Mouse (Mus musculus) spleen, adult 12 weeks (tissue): Measurements from ENCODE around the gene Snap47.

Source experiments
- DNase-seq: peaks from one replicate; pipeline ENCODE4 v3.0.0; 2022; ENCODE audit warnings: low spot score

The Snap47 gene

DNA sequence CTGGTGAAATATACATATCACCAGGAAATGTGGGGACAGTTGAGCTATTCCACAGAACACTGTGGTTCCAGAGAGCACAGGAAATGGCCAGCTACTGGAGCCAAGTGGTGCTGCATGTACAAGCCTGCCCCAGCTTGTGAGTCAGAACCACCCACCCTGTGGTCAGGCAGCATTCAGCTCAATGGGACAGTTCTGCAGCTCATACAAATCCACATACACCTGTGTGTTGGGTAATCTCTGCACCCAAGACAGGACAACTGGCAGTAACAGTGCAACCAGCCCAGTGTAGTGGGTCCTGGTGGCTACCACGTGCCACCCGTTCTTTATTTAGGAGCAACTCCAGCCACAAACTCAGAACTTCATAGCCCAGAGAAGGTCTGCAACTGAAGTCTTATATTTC is 29.0 kb downstream of the Snap47 start:
- DNase-seq, result no peak

DNA sequence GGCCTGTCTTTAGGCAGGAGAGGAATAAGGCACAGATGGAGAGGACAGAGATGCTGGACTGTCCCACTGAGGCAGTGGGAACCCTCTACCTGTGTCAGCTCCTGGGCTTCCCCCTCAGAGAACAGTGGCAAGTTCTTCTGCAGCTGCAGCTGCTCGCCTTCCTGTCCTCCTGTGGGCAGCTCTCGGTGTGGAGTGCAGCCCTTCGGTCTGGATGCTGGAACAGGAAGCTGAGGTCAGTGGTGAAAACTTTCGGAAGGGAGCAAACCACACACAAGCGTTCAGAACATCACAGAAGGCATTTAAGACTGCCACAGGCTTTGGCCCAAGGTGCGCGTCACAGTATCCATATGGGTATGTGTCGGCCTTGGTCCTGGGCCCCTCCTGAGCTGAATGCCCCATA is 29.6 kb downstream of the Snap47 start:
- no peak for DNase-seq

DNA sequence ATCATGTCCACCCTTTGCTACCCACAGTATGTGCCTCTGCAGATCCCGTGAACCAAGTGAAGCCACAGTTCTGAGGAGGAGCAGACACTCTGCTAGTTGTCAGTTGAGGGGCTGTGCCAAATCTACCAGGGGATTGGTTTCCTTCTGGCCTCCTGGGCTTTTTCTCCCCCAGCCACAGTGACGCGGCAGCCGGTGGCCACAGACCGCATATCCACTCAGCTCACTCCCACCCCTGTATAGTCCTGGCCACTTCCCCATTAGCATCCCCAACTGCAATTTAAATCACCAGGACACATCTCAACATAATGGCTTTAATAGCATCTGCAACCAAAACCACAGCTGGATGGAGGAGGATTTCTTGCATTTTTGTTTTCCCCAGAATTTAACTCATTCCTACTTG is 32.3 kb downstream of the Snap47 start:
- DNase-seq, result no peak

DNA sequence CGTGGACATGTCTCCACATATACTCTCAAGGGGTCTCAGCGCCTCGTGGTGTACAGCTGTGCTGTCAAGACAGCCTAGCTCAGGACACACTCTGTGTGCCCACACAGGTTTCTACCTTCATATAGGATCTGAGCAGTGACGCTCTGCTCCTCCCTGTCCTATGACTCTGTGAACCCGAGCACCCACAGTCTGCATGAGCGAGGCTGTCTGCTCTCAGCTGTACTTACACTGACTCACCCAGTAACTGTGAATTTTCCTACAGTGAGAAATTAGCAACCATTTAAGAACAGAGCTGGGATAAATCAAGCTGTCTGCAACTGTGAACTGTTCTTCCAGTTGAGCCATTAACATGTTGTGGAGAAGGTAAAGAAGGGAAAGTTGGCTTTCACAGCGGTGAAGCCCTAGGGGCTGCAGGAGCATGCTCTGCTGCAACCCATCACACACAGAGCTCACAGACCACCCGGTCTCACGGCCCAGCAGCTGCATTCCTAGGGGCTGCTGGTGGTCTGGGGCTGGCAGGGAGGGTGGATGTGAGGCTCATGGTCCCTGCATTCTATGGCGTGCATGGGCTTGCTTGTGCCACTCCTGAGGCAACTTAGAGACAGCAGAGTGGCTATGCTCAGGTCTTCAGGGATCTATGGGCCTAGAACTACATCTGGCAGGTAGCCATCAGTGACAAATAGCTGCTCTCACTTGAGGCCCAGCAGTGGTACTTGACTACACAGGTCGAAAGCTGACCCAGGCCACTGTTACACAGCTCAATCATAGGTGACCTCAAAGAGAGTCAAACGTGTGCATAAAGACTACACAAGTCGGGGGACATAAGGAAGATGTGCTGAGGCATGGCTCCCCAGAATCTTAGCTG is 37.8 kb downstream of the Snap47 start:
- DNase-seq, result no peak

DNA sequence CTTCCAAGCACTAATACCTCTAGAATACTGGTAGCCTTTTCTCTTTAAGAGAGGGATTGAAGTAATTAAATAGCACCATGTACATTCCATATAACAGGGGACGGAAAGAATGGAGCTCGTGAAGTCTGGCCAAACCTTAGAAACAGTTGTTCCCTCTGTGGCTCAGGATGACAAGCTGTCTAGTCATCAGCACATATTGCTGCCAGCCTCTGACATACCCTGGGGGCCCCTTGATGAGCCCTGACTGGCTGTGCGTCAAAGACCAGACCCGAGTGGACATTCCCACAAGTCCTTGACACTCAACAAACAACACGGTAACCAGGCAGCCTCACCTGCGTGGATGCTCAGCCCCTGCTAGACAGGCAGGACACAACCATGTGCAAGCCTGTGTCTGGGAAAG is 38.9 kb downstream of the Snap47 start:
- no peak for DNase-seq

DNA sequence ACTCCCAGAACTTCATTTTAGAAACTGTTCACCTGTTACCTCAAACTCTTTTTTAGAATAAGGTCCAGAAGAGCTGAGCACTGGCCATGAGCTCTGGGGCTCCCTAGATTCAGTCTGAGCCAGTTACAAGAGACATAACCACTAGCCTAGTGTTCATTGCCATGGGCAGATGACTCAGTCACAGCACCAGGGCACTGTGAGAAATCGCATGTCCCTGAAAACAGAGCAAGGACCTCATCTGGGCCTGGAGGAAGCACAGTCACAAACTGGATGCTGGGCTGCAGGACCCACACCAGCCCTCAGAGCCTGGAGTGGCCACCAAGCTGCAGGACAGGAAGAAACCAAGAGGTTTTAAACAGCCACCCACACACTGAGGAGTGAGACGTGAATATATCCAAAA is 40.1 kb downstream of the Snap47 start:
- no peak for DNase-seq

DNA sequence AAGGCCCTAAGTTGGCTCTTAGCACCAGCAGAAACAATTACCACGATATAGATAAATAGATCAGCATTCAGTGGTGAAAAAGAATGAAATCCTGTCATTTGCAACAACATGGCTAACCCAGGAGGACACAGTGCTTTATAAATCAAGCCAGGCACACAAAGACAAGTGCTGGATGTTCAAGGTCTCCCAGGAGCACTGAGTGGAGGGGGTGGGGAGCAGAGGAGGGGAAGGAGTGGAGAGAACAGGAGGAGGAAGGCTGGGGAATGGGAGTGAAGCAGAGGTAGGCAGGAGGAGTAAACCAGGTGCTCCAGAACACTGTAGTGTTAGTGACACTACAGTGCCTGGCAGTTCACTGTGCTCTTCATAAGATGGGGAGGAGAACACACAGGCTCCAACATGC is 45.2 kb downstream of the Snap47 start:
- DNase-seq, result no peak

DNA sequence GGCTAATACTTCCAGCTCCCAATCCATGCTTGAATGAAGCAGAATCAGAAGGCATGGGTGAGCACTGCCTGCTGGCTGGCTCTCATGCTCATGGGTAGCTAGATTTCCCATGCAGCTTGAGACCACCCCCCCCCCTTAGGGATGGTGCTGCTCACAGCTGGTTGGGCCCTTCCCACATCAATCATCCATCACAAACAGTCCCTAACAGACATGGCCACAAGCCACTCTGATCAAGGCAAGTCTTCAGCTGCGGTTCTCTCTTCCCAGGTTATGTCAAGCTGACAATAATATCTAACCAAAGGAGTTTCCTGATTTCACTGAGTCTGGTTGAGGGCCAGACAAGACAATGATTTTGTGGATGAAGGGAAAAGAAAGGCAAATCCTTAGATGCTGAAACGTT is 50.1 kb downstream of the Snap47 start:
- no peak for DNase-seq

DNA sequence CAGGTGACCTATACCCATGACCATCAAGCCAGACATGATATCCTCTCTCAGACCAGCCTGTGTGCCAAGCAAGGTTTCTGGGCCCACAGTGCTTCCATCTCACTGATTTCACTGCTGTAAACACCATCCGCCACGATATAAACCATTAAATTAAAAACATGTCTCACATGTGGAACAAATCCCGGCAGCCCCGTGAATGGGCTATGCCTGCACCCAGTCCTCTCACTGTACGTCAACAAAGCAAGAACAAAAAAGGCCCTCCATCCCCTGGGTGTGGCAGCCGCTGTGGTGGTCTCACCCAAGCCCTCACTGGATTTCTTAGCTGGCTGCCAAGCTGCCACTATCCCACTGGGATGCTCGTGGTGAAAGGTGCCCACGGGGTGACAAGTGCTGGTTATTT is 51.2 kb downstream of the Snap47 start:
- no peak for DNase-seq

DNA sequence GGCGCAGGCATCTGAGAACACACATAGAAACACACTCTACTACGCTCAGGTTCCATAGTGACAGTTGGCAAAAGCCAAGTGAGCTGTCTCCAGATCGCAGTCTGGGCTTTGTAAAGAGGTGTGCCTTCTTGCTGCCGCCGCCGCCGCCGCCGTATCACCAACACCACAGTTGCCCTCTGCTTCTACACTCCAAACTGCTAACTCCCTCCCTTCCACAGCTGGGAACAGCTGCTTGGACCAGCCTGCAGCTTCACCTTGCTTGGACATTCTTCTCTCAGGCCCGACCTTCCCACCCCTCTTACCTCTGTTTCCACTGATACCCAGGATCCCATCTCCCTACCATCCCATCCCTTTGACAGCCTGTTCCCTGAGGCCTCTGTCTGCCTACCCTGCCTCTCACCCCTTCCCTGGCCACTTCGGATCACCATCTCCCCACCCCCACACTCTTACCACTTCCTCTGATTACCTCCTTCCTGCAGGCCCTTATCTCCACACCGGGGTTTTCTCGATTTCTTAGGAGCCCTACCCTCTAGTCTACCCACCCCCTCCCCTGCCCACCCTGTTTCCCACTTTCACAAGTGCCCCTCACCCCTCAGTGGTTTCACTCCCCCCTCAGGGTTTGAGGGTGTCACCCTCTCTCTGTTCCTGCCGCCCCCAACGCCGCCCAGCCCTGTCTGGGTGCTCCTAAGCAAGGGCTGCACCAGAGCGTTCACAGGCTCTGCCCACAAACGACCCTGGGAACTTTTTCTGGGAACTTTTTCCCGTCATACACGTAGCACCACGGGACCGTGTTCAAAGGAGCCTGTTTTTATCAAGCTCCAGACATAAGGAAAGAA is 53.2 kb downstream of the Snap47 start:
- DNase-seq, result no peak

DNA sequence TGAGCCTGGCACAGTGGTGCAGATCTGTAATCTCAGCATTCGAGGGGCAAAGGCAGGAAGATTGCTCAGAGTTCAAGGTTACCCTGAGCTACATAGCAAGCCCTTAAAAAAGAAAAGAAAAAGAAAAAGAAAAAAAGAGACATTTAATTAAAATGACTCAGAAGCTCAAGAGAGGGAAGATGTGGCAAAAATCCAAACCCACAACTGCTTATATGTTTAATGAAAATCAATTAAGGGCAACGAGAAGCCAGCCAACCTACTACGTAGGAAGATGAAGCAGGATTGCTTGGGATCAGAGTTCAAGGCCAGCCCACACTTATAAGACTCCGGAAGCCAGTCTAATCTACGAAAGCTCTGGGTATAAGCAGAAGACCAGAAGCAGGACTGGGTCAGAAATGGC is 56.5 kb downstream of the Snap47 start:
- no peak for DNase-seq

DNA sequence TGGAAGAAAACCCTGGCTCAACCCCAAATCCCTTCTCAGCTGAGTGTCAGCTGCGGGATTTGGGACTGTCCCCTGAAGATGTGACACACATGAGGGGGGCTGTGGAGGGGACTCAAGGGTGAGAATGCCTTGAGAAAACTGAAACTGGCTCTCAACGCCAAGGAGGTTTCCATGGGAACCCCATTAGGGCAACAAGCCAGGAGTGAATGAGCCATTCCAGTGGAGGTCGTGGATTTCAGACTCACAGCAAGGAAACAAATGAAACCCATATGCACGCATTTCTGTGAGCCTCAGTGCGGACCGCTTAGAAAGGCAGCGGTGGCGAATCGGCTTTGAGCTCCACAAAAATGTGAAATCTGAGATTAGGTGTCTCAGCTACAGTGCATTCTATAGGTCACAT is 57.4 kb downstream of the Snap47 start:
- no peak for DNase-seq

DNA sequence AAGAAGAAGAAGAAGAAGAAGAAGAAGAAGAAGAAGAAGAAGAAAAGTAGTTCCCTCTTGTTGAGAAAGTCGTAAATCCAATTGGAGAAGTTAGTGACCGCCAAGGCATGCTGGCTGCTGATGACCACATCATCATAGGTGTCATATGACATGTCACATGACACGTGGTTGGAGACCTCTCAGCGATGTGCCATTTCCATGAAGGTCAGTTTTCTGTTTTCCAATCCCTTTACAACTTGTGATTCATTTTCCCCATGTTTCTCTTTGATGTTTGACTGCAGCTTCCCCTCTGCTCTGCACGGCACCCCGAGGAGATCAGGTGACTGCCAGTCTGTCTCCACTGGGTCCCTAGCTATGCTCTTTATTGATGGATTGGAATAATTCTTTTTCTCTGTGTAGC is 58.7 kb downstream of the Snap47 start:
- no peak for DNase-seq

DNA sequence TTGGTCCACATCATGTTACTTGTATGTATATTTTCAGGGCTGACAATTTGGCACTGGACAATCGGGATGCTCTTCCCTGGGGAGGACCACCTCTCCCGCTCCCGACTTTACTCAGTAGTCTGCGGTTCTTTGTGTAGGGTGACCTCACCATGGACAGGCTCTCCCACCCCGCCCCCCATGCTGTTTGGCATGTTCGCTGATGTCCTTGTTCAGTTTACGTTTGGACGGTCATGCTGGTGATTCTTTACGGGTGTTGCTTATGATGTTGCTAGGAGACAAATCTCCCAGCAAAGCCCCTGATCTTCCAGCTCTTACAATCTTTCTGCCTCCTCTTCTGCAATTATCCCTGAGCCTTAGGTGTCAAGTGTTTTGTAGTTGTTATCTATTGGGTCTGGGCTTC is 60.5 kb downstream of the Snap47 start:
- DNase-seq, result no peak

DNA sequence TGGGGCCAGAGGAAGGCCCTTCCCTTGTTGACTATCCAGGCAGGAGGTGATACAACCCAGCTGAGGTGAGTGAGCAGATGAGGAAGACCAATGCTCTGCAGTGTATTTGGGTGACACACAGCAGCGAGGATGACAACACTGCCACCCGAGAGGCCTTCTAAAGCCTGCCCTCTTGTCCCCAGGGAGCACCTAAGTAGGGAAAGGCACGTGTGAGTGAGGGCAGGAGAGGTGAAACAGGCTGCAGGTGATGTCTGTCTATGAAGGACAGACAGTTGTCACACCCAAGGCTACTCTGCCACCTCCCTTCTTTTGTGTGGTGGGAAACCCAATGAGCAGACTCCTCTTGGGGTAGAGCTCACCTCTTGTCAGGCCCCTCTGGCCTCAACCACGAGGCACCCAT is 61.4 kb downstream of the Snap47 start:
- no peak for DNase-seq

DNA sequence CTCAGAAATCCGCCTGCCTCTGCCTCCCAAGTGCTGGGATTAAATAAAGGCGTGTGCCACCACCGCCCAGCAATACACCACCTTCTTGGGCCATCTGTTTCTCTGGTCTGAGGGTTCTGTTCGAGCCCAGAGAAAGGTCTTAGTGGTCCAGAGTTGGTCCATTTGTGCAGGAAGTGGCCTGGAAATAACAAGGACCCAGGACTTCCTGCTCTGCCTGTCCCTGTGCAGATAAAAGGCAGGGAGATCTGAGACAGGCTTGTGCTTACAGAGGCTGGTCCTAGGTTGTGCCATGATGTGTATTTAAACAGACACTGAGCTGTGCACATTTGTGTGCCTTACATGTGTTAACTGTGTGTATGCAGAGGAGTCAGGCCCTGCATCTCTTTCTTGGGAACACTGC is 62.2 kb downstream of the Snap47 start:
- DNase-seq, result no peak

DNA sequence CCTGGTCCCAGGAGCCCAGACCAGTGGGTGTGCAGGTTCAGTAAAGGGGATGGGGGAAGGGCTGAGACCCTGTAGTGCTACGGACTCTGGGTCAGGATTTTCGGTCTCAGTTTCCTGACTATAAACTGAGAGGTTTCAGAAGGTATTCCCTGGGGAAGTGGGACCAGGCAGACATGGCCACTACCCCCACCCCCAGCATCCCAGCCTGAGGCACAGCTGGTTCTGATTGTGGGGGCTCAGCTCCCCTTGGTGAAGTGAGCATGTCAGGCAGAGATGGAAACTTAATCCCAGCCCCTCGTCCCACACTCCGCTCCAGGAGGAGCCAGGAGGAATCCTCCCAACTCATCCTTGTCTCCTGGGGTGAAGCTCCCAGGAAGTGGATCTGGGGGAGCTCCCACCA is 63.5 kb downstream of the Snap47 start:
- DNase-seq, result no peak

DNA sequence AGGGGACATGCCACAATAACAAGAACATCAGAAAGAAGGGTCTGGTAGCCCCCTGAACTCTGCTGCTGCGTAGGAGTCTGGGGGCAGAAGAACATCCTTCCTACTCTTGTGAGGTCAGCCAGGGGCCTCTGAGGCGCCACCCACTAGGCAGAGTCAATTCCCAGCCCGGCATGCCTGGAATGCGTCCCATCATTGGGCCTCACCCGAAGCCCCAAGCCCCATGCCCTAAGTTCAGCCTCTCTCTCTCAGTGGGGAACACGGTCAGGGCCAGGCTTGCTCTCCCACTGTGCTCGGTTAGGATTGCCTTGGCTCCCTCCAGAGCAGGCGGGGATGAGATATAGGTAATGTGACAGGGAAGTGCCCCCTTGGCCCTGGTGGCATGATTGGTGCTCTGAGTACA is 65.9 kb downstream of the Snap47 start:
- no peak for DNase-seq

DNA sequence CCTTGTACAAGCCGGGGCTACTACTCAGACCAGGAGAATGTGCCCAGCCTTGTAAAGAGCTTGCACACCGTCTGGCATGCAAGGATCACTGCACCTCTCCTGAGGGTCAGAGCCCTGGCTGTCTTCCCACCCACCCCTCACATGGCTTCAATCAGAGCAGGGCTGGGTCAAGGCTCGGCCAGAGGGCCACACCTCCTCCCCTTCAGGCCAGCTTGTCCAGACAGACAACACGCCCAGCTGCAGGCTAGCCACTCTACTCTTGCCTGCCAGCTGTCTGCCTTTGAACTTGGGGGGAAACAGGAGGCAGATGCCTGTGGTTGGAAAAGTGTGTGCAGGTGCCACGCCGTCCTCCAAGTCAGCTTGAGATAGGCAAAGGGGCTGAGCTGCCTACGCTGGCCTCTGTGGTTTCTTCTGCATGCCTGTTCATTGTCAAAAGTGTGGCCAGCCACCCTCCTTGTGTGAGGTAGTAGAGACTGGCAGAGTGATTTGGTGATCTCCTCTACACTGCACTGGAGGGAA is 66.5 kb downstream of the Snap47 start:
- DNase-seq, result no peak

DNA sequence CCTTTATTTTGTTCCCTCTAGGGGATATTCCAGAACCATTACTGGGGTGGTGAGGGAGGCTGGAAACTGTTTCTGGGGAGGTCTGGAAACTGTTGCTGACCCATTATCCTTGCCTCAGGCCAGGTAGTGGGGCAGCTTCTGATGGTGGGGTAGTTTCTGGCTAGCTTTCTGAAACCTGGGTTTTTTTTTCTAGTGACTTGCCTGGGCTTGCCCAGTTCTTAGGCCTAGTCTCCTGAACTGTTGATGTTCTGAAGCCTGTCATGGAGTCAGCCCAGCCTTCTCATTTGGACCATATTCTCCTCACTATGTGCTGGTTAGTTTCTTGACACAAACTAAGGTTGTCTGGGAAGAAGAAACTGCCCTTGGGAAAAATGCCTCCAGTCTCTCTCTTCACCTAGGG is 71.4 kb downstream of the Snap47 start:
- DNase-seq, result no peak

DNA sequence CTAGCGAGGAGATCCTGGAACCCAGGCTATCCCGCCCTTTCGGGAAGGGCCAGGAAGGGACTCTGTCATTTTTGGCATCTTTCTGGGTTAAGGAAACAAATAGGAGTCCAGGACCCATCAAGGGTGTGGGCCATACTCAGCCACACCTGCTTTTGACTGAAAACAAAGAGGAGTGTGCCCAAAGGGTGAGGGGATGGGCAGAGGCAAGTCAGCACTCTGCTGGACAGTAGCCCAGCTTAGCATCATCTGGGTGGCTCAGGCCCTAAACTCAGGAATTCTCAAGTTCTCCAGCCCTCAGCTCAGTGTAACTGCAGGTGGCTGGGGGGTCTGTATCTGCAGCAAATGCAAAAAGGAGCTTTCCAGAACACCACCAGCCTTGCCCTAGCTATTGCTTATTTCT is 73.0 kb downstream of the Snap47 start:
- no peak for DNase-seq

DNA sequence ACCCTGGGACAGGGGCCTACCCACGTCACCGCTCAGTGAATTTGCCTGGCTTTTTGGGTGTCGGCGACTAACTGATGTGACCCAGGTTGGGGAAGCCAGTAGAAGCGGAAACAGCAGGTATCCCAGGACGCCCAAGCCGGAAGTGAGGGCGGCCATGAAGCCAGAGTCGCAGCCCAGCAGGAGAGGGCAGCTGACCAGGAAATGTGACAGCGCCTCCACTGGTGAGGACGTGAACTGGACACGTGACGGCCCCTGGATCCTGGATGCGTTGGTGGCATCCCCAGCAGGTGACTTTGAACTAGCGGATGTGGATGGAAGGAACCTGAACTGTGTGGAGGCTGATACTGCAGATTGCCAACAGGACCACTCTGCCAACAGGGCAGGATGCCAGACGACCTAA is 75.5 kb downstream of the Snap47 start, which contains the start of gene Prss38:
TSS of gene Prss38 (minus strand) at position 183 of the 400 bp plus-strand sequence.
- no peak for DNase-seq

DNA sequence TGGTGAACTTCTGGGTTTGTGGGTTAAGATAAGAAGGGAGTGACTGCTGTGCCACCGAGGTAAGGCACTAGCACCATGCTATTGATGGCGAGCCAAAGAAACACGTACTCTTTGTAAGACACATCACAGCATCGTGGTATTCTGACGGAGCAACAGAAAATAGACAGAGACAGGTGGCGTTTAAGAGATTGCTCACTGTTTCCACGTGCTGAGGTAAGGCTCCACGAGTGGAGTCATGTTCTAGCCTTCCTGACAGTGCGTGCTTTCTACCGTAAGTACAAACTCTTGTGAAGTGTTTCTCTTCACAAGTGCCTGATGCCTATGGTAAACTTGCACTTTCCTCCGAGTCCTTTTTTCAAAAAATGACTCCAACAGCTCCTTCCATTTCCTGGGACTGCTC is 81.1 kb downstream of the Snap47 start:
- no peak for DNase-seq
